Mouse (Mus musculus) spleen, adult 2 months (tissue): ENCODE measurements around the gene Tfeb. TPM values are rescaled to one million over a fixed set of nuclear protein-coding genes. Genes with fewer than 3 reads are reported as not detected.

Experiments used
- DNase-seq, 2 experiments: peaks; one replicate each; pipeline versions ENCODE4 v3.0.0 to v3.0.0-alpha.2; 2012 to 2021; ENCODE audit warnings: low spot score in 2 of 2, low read depth in 1 of 2
- H3K27ac ChIP-seq: fragments of 200-500 bp; 2 replicates; pipeline ENCODE4 v1.5.1; 2012; ENCODE audit warnings: low read length, inconsistent platforms; ENCODE audit not compliant: insufficient read depth
- H3K27me3 ChIP-seq: fragments of 200-500 bp; 2 replicates; pipeline ENCODE4 v1.6.1; 2012; ENCODE audit warnings: mild to moderate bottlenecking, moderate library complexity, low read length, inconsistent platforms; ENCODE audit not compliant: control insufficient read depth, insufficient read depth
- H3K36me3 ChIP-seq: fragments of 200-500 bp; 2 replicates; pipeline ENCODE4 v1.6.1; 2012; ENCODE audit warnings: mild to moderate bottlenecking, low read length, inconsistent platforms; ENCODE audit not compliant: control insufficient read depth, insufficient read depth
- H3K4me1 ChIP-seq: fragments of 200-500 bp; 2 replicates; pipeline ENCODE4 v1.6.1; 2011; ENCODE audit warnings: inconsistent platforms; ENCODE audit not compliant: control insufficient read depth, insufficient read depth, insufficient read length
- H3K4me3 ChIP-seq: fragments of 200-500 bp; 2 replicates; pipeline ENCODE4 v1.5.1; 2011; ENCODE audit warnings: mild to moderate bottlenecking, inconsistent platforms; ENCODE audit not compliant: insufficient read depth, insufficient read length; ENCODE audit errors: extremely low read depth
- CTCF ChIP-seq: fragments of 200-500 bp; IDR thresholded peaks from 2 replicates; pipeline ENCODE4 v1.5.1; 2011; ENCODE audit warnings: mild to moderate bottlenecking, inconsistent platforms; ENCODE audit not compliant: insufficient read depth, insufficient read length, insufficient replicate concordance; ENCODE audit errors: extremely low read depth
- POLR2A ChIP-seq: fragments of 200-500 bp; IDR thresholded peaks from 2 replicates; pipeline ENCODE4 v1.6.1; 2011; ENCODE audit warnings: low read depth, low read length, inconsistent platforms
- WGBS: fragments of 180-500 bp; shearing (Covaris S2); methylation state at CpG from one replicate; pipeline ENCODE4 v1.1.7; 2018; 5-methylcytosine and 5-hydroxymethylcytosine counted together
- polyA plus RNA-seq: library from polyadenylated mRNA; depleted of rRNA; stranded (reverse); fragments of >200 nt; gene quantifications from 2 replicates; pipeline ENCODE4 v1.2.3, GENCODE M21; 2012

Gene Tfeb
- polyA plus RNA-seq, 1 experiment: 110 TPM

DNA sequence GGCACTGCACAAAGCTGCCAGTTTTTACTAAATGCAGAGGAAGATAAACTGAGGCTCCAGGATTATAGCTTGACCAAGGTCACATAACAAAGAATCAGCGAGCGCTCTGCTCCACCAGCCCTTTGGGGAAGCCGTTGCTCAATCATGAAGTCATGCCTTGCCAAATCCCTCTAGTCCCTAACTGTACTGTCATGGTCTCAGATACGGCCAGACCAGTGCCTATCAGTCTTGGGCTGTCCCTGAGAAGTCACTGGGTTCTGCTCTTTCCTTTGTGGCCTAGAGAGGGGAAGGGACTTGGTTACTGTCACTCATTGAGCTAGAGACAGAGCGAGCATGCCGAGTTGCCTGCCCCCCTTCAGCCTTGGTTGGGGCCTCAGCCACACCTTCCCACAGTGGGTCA, 47.6 kb downstream of the Tfeb start:
- no peaks in the 10 kb centered on the region for H3K27me3 ChIP-seq
- no peak overlapping the region for H3K27ac ChIP-seq
- DNase-seq: no peak
- no peak for TF ChIP-seq POLR2A
- no peak for TF ChIP-seq CTCF
- 74% methylated on average over 6 of the region's 6 CpGs for WGBS
- H3K4me3 ChIP-seq: no peak overlapping the region
- peaks cover 19% of the 10 kb centered on the region for H3K36me3 ChIP-seq
- peaks cover 3% of the 10 kb centered on the region; the same call in 1 of the 2 replicates for H3K4me1 ChIP-seq

DNA sequence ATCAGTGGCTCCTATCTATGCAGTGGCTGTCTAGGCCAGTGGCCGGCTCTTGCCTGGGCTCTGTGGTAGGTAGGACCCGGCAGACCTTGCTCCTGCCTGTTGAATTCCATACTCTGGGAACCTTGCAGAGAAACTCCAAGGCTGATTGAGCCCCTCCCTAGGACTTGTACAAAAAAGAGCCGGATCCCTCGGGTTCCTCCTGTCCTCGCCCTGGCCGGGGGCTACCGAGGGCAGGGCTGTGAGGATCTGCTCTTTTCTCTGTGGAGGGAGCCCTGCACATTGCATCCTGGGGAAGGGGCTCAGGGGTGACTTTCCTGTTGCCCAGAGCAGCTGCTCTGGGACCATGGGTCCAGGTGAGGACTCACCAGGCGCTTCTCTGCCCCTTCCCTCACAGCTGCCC, 50.8 kb downstream of the Tfeb start:
- Histone ChIP-seq H3K4me3 (no peak overlapping the region), H3K27ac (no peak overlapping the region), H3K27me3 (no peaks in the 10 kb centered on the region), H3K36me3 (peaks cover 29% of the 10 kb centered on the region), H3K4me1 (no peaks in the 10 kb centered on the region; the same call in 1 of the 2 replicates)
- no peak for TF ChIP-seq POLR2A
- no peak for TF ChIP-seq CTCF
- DNase-seq: no peak
- 90% methylated on average over 8 of the region's 8 CpGs for WGBS

DNA sequence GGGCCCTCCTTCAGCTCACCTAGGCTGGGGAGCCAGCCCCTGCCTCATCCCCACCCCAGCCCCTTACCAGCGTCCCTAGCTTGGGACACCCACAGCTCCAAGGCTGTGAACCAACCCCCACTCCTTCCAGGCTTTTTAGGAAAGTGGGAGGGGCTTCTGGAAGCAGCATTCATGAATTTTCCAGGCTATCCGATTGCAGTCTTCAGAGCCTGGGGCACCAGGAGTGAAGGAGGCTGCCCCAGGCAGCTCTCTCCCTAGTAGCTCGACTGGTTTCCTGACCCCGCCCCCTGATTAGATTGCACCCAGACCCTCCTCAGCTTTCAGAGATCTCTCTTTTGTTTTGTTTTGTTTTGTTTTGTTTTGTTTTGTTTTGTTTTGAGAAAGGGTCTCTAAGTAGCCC, 51.5 kb downstream of the Tfeb start:
- no peaks in the 10 kb centered on the region; the same call in 1 of the 2 replicates for H3K4me1 ChIP-seq
- H3K27me3 ChIP-seq: no peaks in the 10 kb centered on the region
- H3K36me3 ChIP-seq: peaks cover 29% of the 10 kb centered on the region
- no peak overlapping the region for H3K4me3 ChIP-seq
- no peak for DNase-seq
- no peak overlapping the region for H3K27ac ChIP-seq
- no peak for TF ChIP-seq CTCF
- TF ChIP-seq POLR2A: no peak
- 90% methylated on average over 4 of the region's 4 CpGs for WGBS

DNA sequence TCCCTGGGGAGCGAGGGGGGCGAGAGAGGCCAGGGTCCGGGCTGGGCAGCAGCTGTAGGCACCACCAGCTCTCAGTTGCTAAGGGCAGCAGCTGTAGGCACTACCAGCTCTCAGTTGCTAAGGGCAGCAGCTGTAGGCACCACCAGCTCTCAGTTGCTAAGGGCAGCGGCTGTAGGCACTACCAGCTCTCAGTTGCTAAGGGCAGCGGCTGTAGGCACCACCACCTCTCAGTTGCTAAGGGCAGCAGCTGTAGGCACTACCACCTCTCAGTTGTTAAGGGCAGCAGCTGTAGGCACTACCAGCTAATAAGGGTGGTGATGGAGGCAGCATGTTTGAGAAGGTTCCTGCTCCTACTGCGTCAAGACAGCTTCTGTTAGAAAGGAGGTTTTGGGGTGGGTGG, 52.2 kb downstream of the Tfeb start:
- H3K27me3 ChIP-seq: no peaks in the 10 kb centered on the region
- 95% methylated on average over 6 of the region's 6 CpGs for WGBS
- no peak overlapping the region for H3K4me3 ChIP-seq
- DNase-seq: no peak
- TF ChIP-seq POLR2A (no peak), CTCF (no peak)
- peaks cover 29% of the 10 kb centered on the region for H3K36me3 ChIP-seq
- no peak overlapping the region for H3K27ac ChIP-seq
- H3K4me1 ChIP-seq: no peaks in the 10 kb centered on the region; the same call in 1 of the 2 replicates

DNA sequence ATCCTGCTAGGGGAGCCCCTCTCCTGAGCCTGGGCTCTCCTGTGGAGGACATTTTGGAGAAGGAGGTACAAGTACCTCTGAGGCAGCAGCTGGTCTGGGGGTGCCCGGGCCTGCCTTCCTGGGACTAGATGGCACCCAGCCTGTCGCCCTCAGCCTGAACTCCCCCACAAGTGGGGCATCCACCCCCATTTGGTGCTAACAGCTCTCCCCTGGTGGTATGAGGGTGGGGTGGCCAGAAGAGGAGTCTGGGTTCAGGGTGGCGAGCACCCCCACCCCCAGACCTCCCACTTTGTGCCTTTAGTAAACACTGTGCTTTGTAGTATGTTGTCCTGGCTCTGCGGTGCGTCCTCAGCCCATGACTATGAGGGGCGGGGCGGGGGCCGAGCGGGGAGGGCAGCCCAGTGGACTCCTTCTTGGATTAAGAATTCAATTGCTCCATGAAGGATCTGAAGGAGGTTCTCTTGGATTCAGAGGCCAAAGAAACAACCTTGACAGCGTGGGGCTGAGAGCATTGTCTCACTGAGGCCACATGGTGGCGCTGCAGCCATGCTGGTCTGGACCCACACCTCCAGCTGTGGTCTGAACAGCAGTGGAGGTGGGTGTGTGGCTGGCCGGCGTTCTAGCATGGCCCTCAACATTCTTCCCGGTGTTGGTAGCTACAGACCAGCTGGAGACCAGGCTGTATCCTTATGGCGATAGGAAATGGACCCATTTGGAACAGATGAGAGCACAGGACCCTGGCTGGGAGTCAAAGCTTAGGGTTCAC, 55.5 kb downstream of the Tfeb start:
- DNase-seq: peak in 1 of 2 experiments; percentile 56
- no peaks in the 10 kb centered on the region for H3K27me3 ChIP-seq
- TF ChIP-seq POLR2A (no peak), CTCF (peak; percentile 95)
- WGBS: 47% methylated on average over 15 of the region's 15 CpGs
- H3K4me1 ChIP-seq: no peaks in the 10 kb centered on the region; the same call in 1 of the 2 replicates
- no peak overlapping the region for H3K4me3 ChIP-seq
- H3K27ac ChIP-seq: no peak overlapping the region
- peaks cover 24% of the 10 kb centered on the region for H3K36me3 ChIP-seq

DNA sequence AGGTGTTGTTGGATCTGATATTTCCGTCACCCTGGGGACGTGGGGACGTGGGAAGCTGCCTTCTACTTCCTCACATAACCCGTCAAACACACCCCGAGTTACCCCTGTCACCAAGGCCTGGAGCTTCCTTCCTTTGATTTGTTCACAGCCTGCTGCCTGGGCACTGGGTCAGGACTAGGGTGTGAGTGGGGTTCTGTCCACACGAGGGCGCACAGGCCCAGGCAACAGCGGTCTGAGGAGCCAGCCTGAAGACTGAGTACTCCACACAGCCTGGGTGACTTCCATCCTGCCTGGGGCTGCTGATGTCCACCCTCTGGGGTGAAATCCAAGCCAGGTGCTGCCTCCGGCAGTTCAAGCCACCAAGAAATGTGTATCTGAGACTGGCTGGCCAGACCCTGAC, 56.5 kb downstream of the Tfeb start:
- Histone ChIP-seq H3K4me1 (no peaks in the 10 kb centered on the region; the same call in 1 of the 2 replicates), H3K4me3 (no peak overlapping the region), H3K27me3 (no peaks in the 10 kb centered on the region), H3K27ac (no peak overlapping the region), H3K36me3 (peaks cover 17% of the 10 kb centered on the region)
- DNase-seq: peak; percentile 55 to 87
- WGBS: 9% methylated on average over 9 of the region's 9 CpGs
- no peak for TF ChIP-seq POLR2A
- TF ChIP-seq CTCF: peak; percentile 98

DNA sequence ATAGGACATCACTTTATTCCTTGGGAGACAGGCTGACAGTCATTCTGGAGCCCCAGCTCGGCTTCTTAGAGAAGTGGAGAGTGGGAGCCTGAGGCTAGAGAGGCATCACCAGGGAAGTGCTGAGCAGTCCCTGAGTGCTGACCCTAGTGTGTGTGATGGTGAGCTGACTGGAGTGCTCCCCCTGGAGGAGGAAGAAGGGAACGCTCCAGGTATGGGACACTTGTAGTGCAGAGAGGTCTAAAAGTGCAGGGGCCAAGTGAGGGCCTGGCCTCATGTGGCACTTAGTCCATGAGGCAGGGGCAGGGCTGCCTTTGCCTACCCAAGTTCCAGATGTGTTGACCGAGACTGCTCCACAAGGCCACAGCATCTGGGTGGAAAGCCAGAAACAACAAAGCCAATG, 58.6 kb downstream of the Tfeb start:
- H3K36me3 ChIP-seq: peaks cover 6% of the 10 kb centered on the region
- 55% methylated on average over 3 of the region's 3 CpGs for WGBS
- DNase-seq: peak; percentile 40 to 70
- H3K27me3 ChIP-seq: no peaks in the 10 kb centered on the region
- TF ChIP-seq POLR2A (no peak), CTCF (peak; percentile 70; the same call in 1 of the 2 replicates)
- no peaks in the 10 kb centered on the region; the same call in 1 of the 2 replicates for H3K4me1 ChIP-seq
- no peak overlapping the region for H3K27ac ChIP-seq
- no peak overlapping the region for H3K4me3 ChIP-seq
